Mouse (Mus musculus): ENCODE results near the gene Ndufs6.

DNA sequence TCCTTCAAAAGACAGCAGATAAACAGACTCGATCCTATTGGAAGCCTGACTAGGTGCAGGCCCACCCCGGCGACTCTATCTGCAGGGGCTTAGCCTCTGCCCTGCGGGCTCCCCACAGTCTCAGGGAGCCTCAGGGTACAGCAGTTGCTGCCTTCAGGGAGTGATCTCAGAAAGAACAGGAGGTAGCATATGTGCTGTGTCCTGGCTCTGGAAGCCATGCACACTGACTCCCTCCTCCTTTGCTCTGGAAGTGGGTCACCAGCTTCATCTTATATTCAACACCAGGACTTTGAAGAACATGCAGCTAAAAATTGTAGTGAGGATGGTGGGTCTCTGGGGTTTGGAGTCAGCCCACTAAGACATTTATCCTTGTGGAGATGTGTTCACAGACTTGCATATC lies 45.0 kb upstream of the Ndufs6 start:
- TF ChIP-seq CTCF (IDR thresholded peaks at IDR 0.05) (no peak), EP300 (IDR thresholded peaks at IDR 0.05) (no peak)
